Mouse (Mus musculus): ENCODE results near the gene 1110065P20Rik.

The 1110065P20Rik gene

GRCm38 (mm10) chr4:124850933-124851658, at the start of gene 1110065P20Rik:
Gene 1110065P20Rik, minus strand, starts transcription at chr4:124851196.
- DNase-seq = peak; percentile 76

- DNase-seq = no peak
These were observed 48.9 kb upstream of the 1110065P20Rik start for GRCm38 (mm10) chr4:124899906-124900305.

- no peak for DNase-seq
These were observed 47.4 kb upstream of the 1110065P20Rik start for GRCm38 (mm10) chr4:124898428-124898827.

- no peak for DNase-seq
These were observed 43.8 kb upstream of the 1110065P20Rik start for GRCm38 (mm10) chr4:124894508-124895428.

GRCm38 (mm10) chr4:124893769-124894168, 42.8 kb upstream of the 1110065P20Rik start:
- DNase-seq = no peak

GRCm38 (mm10) chr4:124890831-124891230, 39.8 kb upstream of the 1110065P20Rik start:
- DNase-seq = no peak

- DNase-seq = no peak
These were observed 38.9 kb upstream of the 1110065P20Rik start for GRCm38 (mm10) chr4:124889935-124890334.

GRCm38 (mm10) chr4:124888702-124889101, 37.7 kb upstream of the 1110065P20Rik start:
- DNase-seq = no peak

- peak; percentile 38 for DNase-seq
These were observed 31.2 kb upstream of the 1110065P20Rik start for GRCm38 (mm10) chr4:124882151-124882729.

GRCm38 (mm10) chr4:124881341-124881908, 30.4 kb upstream of the 1110065P20Rik start:
- no peak for DNase-seq

- no peak for DNase-seq
These were observed 29.6 kb upstream of the 1110065P20Rik start, which contains the start of gene Epha10 for GRCm38 (mm10) chr4:124880599-124880998. Gene Epha10, plus strand, starts transcription at chr4:124880899.

- no peak for DNase-seq
These were observed 21.7 kb upstream of the 1110065P20Rik start for GRCm38 (mm10) chr4:124872719-124873118.

- no peak for DNase-seq
These were observed 10.5 kb upstream of the 1110065P20Rik start, which contains the start of gene Maneal for GRCm38 (mm10) chr4:124861283-124862188. Gene Maneal, minus strand, starts transcription at chr4:124862171.

GRCm38 (mm10) chr4:124860446-124860845, 9.4 kb upstream of the 1110065P20Rik start:
- peak; percentile 80 for DNase-seq

- DNase-seq = no peak
These were observed 7.4 kb upstream of the 1110065P20Rik start for GRCm38 (mm10) chr4:124858370-124858769.

- no peak for DNase-seq
These were observed 5.3 kb upstream of the 1110065P20Rik start for GRCm38 (mm10) chr4:124856294-124856693.

GRCm38 (mm10) chr4:124850261-124850913, 609 bp downstream of the 1110065P20Rik start, which contains the start of gene Yrdc:
Gene Yrdc, plus strand, starts transcription at chr4:124850679.
- DNase-seq = peak; percentile 96

- peak; percentile 42 for DNase-seq
These were observed 1.2 kb downstream of the 1110065P20Rik start for GRCm38 (mm10) chr4:124849631-124850260.

GRCm38 (mm10) chr4:124847573-124847972, 3.4 kb downstream of the 1110065P20Rik start:
- DNase-seq = peak; percentile 83

GRCm38 (mm10) chr4:124843493-124843892, 7.5 kb downstream of the 1110065P20Rik start:
- DNase-seq = peak; percentile 41
